Mouse (Mus musculus) embryonic stem cell, embryonic (primary cell): ENCODE measurements around the gene Faim.

Experiments
- CTCF ChIA-PET, 4 experiments: fragments of 300-600 bp in 2 of 4; fragments of 350-600 bp in 2 of 4; sonication (Branson Sonifier 250); formaldehyde crosslinking; loops; one replicate each; lab custom pipeline; 2022; ENCODE audit warnings: inconsistent platforms in 2 of 4; lab: Charles Lee
- POLR2A ChIA-PET, 4 experiments: fragments of 300-600 bp in 2 of 4; fragments of 350-600 bp in 2 of 4; sonication (Branson Sonifier 250); formaldehyde crosslinking; loops; one replicate each; lab custom pipeline; 2022; ENCODE audit warnings: antibody characterized with exemption in 4 of 4, inconsistent platforms in 1 of 4; lab: Charles Lee

Gene Faim

DNA sequence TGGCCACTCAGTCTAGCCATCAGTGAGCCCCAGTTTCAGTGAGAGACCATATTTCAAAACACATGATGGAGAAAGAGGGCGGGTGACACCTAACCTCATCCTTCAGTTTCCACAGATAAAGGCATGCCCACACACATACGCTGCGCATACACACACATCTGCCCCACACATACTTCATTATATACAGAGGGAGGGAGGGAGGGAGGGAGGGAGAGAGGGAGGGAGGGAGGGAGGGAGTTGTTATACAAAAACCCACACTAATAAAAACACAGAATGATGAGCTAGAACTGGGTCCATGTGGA, 23.7 kb downstream of the Faim start:
- CTCF ChIA-PET: interaction anchor here in 3 of 4 experiments (0.6 to 0.7 kb wide), 4 partner anchors 27 to 357 kb away, joined by 3 to 6 read pairs (median 5); no protein-coding TSS in a partner anchor

GRCm38 (mm10) chr9:99016301-99016700, 30.1 kb downstream of the Faim start:
- ChIA-PET CTCF (no interaction called here), POLR2A (no interaction called here)

More for the DNA sequence above, 23.7 kb downstream of the Faim start:
- POLR2A ChIA-PET: no interaction called here

DNA sequence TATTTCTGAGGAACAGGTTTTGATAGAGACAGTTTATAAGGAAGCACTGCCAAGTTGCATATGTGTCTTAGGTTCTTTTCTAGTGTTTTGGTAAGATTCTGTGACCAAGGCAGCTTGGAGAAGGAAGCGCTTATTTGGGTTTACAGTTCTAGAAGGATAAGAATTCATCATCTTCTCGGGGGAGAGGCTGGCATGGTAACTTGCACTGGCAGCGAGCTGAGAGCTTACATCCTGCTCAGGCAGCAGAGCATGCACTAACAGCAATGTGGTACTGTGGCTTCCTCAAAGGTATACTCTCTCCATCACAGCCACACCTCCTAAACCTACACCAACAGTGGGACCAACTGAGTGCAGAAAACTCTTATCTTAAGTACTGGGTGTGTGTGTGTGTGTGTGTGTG, 30.6 kb downstream of the Faim start:
- ChIA-PET CTCF (no interaction called here), POLR2A (no interaction called here)

- ChIA-PET CTCF (interaction anchor here in 1 of 4 experiments (1.0 kb wide), 1 partner anchor 38 kb away, joined by 3 read pairs; no protein-coding TSS in a partner anchor), POLR2A (interaction anchor here in 2 of 4 experiments (0.8 to 1.5 kb wide), 2 partner anchors 19 to 31 kb away, joined by 4 to 5 read pairs; no protein-coding TSS in a partner anchor)
Observed at GRCm38 (mm10) chr9:99017679-99018078, 31.5 kb downstream of the Faim start.

- ChIA-PET POLR2A (interaction anchor here in 2 of 4 experiments (1.0 to 1.3 kb wide), 3 partner anchors 18 to 223 kb away, joined by 4 to 6 read pairs (median 5); partner anchors contain the start of gene Cep70 (in 1 of the 2)), CTCF (interaction anchor here in 1 of 4 experiments (0.6 to 1.1 kb wide), 2 partner anchors 42 to 148 kb away, joined by 3 to 4 read pairs; no protein-coding TSS in a partner anchor)
Observed at GRCm38 (mm10) chr9:99021166-99021565, 35.0 kb downstream of the Faim start.

GRCm38 (mm10) chr9:99021751-99022150, 35.6 kb downstream of the Faim start:
- POLR2A ChIA-PET: interaction anchor here in 2 of 4 experiments (0.8 to 1.3 kb wide), 4 partner anchors 11 to 222 kb away, joined by 3 to 6 read pairs (median 4); partner anchors contain the start of genes Cep70 (in 1 of the 2) and Gm1123 (in 1 of the 2)
- CTCF ChIA-PET: interaction anchor here in 1 of 4 experiments (1.1 kb wide), 1 partner anchor 42 kb away, joined by 4 read pairs; no protein-coding TSS in a partner anchor

DNA sequence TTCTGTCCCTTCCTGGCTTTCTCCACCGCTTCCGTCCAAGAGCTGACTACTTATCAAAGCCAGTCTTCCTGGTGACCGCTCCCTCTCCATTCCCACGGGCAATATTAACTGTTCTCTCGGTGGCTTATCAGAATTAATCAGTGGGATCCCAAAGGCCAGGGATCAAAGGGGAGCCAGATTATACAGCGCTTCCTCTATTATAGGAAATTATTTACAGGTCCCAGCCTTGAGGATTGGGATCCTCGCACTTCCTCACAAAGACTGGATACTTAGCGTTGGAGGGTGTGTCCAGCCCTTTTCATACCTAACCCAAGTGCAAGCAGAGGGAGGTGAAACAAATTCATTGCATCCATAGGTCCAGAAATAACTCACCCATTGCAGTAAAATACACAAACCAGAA, 45.9 kb downstream of the Faim start:
- CTCF ChIA-PET: no interaction called here

GRCm38 (mm10) chr9:99034111-99034510, 47.9 kb downstream of the Faim start:
- POLR2A ChIA-PET: no interaction called here
- CTCF ChIA-PET: no interaction called here

More for the DNA sequence above, 45.9 kb downstream of the Faim start:
- POLR2A ChIA-PET: no interaction called here

- CTCF ChIA-PET: interaction anchor here in 1 of 4 experiments (0.7 to 1.5 kb wide), 3 partner anchors 29 to 626 kb away, joined by 3 read pairs; no protein-coding TSS in a partner anchor
- POLR2A ChIA-PET: interaction anchor here in 3 of 4 experiments (0.5 to 1.5 kb wide), 16 partner anchors 9 to 350 kb away, joined by 3 to 5 read pairs (median 3); partner anchors contain the start of gene Faiml (in 1 of the 3)
Observed at GRCm38 (mm10) chr9:99035575-99035974, 49.4 kb downstream of the Faim start, which contains the start of gene Gm1123. Gene Gm1123, minus strand, starts transcription at chr9:99035715.

GRCm38 (mm10) chr9:99041994-99042393, 55.8 kb downstream of the Faim start:
- POLR2A ChIA-PET: interaction anchor here in 1 of 4 experiments (1.0 kb wide), 1 partner anchor 15 kb away, joined by 3 read pairs; no protein-coding TSS in a partner anchor
- CTCF ChIA-PET: no interaction called here

DNA sequence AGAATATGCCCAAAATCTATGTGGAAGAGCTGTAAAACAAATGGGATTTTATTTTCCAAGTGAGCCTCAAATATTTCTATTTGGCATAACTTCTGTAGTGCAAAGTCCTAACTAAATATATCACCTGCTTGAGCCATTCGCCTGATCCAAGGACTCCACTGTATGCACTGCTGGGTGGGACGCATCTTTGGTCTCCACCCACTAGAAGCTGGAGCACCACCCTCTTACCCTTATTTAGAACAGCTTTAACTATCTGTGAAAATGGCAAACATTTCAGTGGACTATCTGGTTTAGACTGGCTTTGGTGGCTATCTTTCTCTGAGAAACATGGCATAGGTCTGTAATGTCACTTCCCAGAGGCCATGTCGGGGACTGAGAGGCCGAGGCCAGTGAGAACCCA, 56.5 kb downstream of the Faim start:
- ChIA-PET CTCF (no interaction called here), POLR2A (interaction anchor here in 1 of 4 experiments (0.7 to 1.0 kb wide), 2 partner anchors 15 to 201 kb away, joined by 3 read pairs; partner anchors contain the start of gene Cep70)

GRCm38 (mm10) chr9:99044761-99045160, 58.6 kb downstream of the Faim start:
- ChIA-PET POLR2A (interaction anchor here in 1 of 4 experiments (0.8 kb wide), 1 partner anchor 9 kb away, joined by 3 read pairs; the partner anchor contains the start of gene Gm1123), CTCF (interaction anchor here in 1 of 4 experiments (0.5 kb wide), 1 partner anchor 388 kb away, joined by 9 read pairs; no protein-coding TSS in a partner anchor)

DNA sequence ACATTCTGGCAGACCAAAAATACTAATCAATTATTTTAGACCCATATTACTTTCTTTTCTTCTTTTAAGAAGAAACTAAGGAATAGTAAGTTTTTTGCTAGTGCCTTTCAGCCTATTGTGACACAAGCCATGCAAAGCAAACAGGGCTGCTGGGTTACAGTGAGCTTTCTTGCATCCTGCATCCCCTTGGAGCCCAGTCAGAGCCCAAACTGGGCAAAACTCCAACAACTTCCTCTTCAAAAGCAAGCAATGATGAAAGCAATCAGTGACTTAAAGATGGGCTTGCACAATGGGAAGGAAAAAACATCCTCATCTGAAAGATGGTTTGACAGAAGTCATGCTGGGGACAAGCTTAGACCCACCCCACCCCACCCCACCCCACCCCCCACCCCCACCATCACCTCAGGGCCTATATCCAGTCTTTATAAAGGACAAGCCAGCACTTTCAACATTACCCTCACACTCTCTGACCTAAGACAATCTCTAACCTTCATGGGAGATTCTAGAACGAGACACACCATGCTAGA, 62.6 kb downstream of the Faim start:
- ChIA-PET CTCF (interaction anchor here in 3 of 4 experiments (0.6 to 1.1 kb wide), 3 partner anchors 16 to 69 kb away, joined by 3 read pairs; no protein-coding TSS in a partner anchor), POLR2A (interaction anchor here in 1 of 4 experiments (1.0 kb wide), 1 partner anchor 13 kb away, joined by 4 read pairs; the partner anchor contains the start of gene Gm1123)

DNA sequence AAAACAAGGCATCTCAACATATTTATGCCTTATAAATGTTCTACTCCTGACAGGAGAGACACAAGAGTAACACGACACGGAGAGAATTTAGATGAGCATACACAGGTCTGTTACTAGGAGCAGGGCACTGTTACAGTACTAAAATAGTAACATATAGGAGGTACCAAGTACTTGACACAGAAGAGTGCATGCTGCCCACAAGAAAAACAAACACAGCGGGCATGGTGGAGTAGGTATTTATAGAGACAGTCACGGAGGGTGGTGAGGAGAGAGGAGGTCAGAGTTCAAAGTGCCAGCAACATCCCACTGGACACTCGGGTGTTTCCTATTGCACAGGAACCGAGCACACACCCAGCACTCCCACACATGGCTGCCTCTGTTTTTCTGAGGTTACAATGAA, 63.6 kb downstream of the Faim start:
- ChIA-PET POLR2A (no interaction called here), CTCF (no interaction called here)
